Comparison of ENCODE assay signal across 13 mouse cellular contexts in the genomic region with DNA sequence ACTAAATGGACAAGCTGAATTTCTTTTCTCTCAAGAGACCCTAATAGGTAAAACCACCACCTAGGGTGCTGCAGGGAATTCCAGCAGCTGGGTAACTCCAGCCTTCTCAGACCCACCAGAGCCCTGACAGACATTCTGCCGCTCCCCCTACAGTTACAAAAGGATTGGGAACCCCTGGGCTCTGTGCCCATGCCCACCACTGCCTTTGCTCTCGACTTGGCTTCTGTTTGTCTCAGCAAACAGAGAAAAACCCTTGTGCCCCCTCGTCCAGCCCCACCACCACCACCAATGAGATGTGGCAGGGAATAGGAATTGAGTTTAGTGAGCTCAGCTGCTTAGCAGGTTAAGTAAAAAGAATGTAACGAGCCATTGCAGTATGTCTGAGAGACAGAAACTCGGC. TPM values are rescaled to one million over a fixed set of nuclear protein-coding genes. Genes with fewer than 3 reads are reported as not detected.
DNase-seq lines count a peak whose midpoint lies in the region; ATAC-seq and TF ChIP-seq lines count a peak whose summit lies in the region.
"Had no signal": no experiment of that assay in that cellular context is flagged by ENCODE, and none has a peak within 500 bp of the region (broad histone marks: within the 10 kb centered on the region; RNA-seq: fewer than 3 reads in every experiment).

No protein-coding gene starts in this region.

- peaks cover 5% of the 10 kb centered on the region for H3K27me3 ChIP-seq in forebrain, embryonic 12.5 days
- H3K27me3 ChIP-seq in forebrain, embryonic 11.5 days (ENCODE audit: control insufficient read depth, insufficient read depth, low read length) = no peaks in the 10 kb centered on the region
- no peaks in the 10 kb centered on the region for H3K27me3 ChIP-seq in hindbrain, postnatal 0 days (ENCODE audit: insufficient read depth, low read length)
- no peaks in the 10 kb centered on the region for H3K27me3 ChIP-seq in neural tube, embryonic 14.5 days (ENCODE audit: control insufficient read depth, insufficient read depth, low read length)

- H3K4me2 ChIP-seq in forebrain, embryonic 12.5 days = peak overlapping the region; percentile 76
- H3K4me2 ChIP-seq in forebrain, embryonic 11.5 days (ENCODE audit: low read depth, low read length, severe bottlenecking) = no peak overlapping the region
- peak overlapping the region; percentile 87 for H3K4me2 ChIP-seq in hindbrain, postnatal 0 days (ENCODE audit: low read depth, low read length)
- H3K4me2 ChIP-seq in neural tube, embryonic 14.5 days (ENCODE audit: low read depth, low read length) = peak overlapping the region; percentile 92

- H3K9ac ChIP-seq in forebrain, embryonic 12.5 days = no peak overlapping the region
- H3K9ac ChIP-seq in forebrain, embryonic 11.5 days (ENCODE audit: low read length) = no peak overlapping the region
- peak overlapping the region; percentile 100; the same call in 1 of the 2 replicates for H3K9ac ChIP-seq in hindbrain, postnatal 0 days (replicated peaks; ENCODE audit: low read length)
- H3K9ac ChIP-seq in neural tube, embryonic 14.5 days (replicated peaks; ENCODE audit: low read depth, low read length) = no peak overlapping the region

- no peak for DNase-seq in forebrain, embryonic 11.5 days (ENCODE audit: low spot score)
- DNase-seq in right cerebral cortex, postnatal 10 days (ENCODE audit: low spot score in 2 of 2) = peak; percentile 66 to 70
- DNase-seq in right cerebral cortex, postnatal 25 days = no peak
- DNase-seq in hindbrain, postnatal 0 days (ENCODE audit: low spot score) = peak; percentile 80
- no peak for DNase-seq in retina, embryonic 14.5 days (ENCODE audit: low spot score)
- DNase-seq in embryo, embryonic 10.5 days (ENCODE audit: low spot score) = no peak
- DNase-seq: B cell, adult 2 months; heart, postnatal 36 days; kidney, postnatal 25 days had no signal

- peak overlapping the region; percentile 95 for H3K4me3 ChIP-seq in forebrain, embryonic 12.5 days (replicated peaks)
- H3K4me3 ChIP-seq in forebrain, embryonic 11.5 days (ENCODE audit: low read depth, low read length) = no peak overlapping the region
- H3K4me3 ChIP-seq in hindbrain, postnatal 0 days (ENCODE audit: low read length) = peak overlapping the region; percentile 99
- H3K4me3 ChIP-seq in neural tube, embryonic 14.5 days (ENCODE audit: low read depth, low read length) = peak overlapping the region; percentile 98

- peaks cover 32% of the 10 kb centered on the region for H3K4me1 ChIP-seq in forebrain, embryonic 12.5 days
- H3K4me1 ChIP-seq in forebrain, embryonic 11.5 days (replicated peaks; ENCODE audit: control insufficient read depth, insufficient read depth, low read length) = peaks cover 8% of the 10 kb centered on the region; the same call in 1 of the 2 replicates
- peaks cover 18% of the 10 kb centered on the region; the same call in 1 of the 2 replicates for H3K4me1 ChIP-seq in hindbrain, postnatal 0 days (ENCODE audit: insufficient read depth, low read length)
- peaks cover 27% of the 10 kb centered on the region for H3K4me1 ChIP-seq in neural tube, embryonic 14.5 days (ENCODE audit: control insufficient read depth, insufficient read depth, low read length)

- no peaks in the 10 kb centered on the region for H3K9me3 ChIP-seq in forebrain, embryonic 12.5 days
- H3K9me3 ChIP-seq in forebrain, embryonic 11.5 days (ENCODE audit: control insufficient read depth, low read length) = no peaks in the 10 kb centered on the region
- no peaks in the 10 kb centered on the region for H3K9me3 ChIP-seq in hindbrain, postnatal 0 days (ENCODE audit: low read length)
- no peaks in the 10 kb centered on the region for H3K9me3 ChIP-seq in neural tube, embryonic 14.5 days (ENCODE audit: control insufficient read depth, low read length)

- H3K27ac ChIP-seq in forebrain, embryonic 12.5 days = peak overlapping the region; percentile 50; the same call in 1 of the 2 replicates
- H3K27ac ChIP-seq in forebrain, embryonic 11.5 days (ENCODE audit: low read depth, low read length) = no peak overlapping the region
- peak overlapping the region; percentile 98 for H3K27ac ChIP-seq in hindbrain, postnatal 0 days
- peak overlapping the region; percentile 62; the same call in 1 of the 2 replicates for H3K27ac ChIP-seq in neural tube, embryonic 14.5 days (ENCODE audit: low read depth, low read length)

- 58% methylated on average over 5 of the region's 5 CpGs for WGBS in forebrain, embryonic 12.5 days
- 74% methylated on average over 5 of the region's 5 CpGs for WGBS in forebrain, embryonic 11.5 days
- 22% methylated on average over 5 of the region's 5 CpGs for WGBS in hindbrain, postnatal 0 days
- 42% methylated on average over 5 of the region's 5 CpGs for WGBS in neural tube, embryonic 14.5 days

- peaks cover 6% of the 10 kb centered on the region for H3K36me3 ChIP-seq in forebrain, embryonic 12.5 days (replicated peaks)
- H3K36me3 ChIP-seq in forebrain, embryonic 11.5 days (ENCODE audit: control insufficient read depth, insufficient read depth, low read length) = no peaks in the 10 kb centered on the region
- peaks cover 4% of the 10 kb centered on the region; the same call in 1 of the 2 replicates for H3K36me3 ChIP-seq in hindbrain, postnatal 0 days (ENCODE audit: insufficient read depth, low read length)
- 0 out of 2 replicates have a peak, but pooled peaks cover 5% of the 10 kb centered on the region for H3K36me3 ChIP-seq in neural tube, embryonic 14.5 days (ENCODE audit: control insufficient read depth, insufficient read depth, low read length)

- no peak; the same call in 1 of the 2 replicates for TF ChIP-seq CTCF in hindbrain, postnatal 0 days (IDR thresholded peaks at IDR 0.05; ENCODE audit: low read depth)

- no peak for ATAC-seq in forebrain, embryonic 12.5 days (ENCODE audit: low FRiP score)
- ATAC-seq in forebrain, embryonic 11.5 days (replicated peaks; ENCODE audit: low FRiP score) = no peak
- ATAC-seq in hindbrain, postnatal 0 days = peak; percentile 21; the same call in 1 of the 2 replicates
- no peak for ATAC-seq in neural tube, embryonic 14.5 days (ENCODE audit: low read depth)

RNA-seq across cellular contexts. Expression of gene Arl8a, which starts 2.4 kb away (rescaled TPM):
- polyA plus RNA-seq in forebrain, embryonic 12.5 days (2016; fragmentation: Nextera tagmentation; extraction: Ambion mirVana) = 113 and 119 TPM in 2 replicates
- 67.9 and 73.5 TPM in 2 replicates for polyA plus RNA-seq in forebrain, embryonic 11.5 days (2014; fragmentation: Nextera tagmentation; extraction: Ambion mirVana)
- 251 and 277 TPM in 2 replicates for total RNA-seq in hindbrain, postnatal 0 days (2014; rRNA removed)
- 329 and 369 TPM in 2 replicates for polyA plus RNA-seq in hindbrain, postnatal 0 days (2015; fragmentation: Nextera tagmentation; extraction: Ambion mirVana)
- polyA plus RNA-seq in neural tube, embryonic 14.5 days (2014; fragmentation: Nextera tagmentation; extraction: Ambion mirVana) = 335 and 370 TPM in 2 replicates

RNA-seq across cellular contexts. Expression of gene Ptpn7, which starts 16.5 kb away (rescaled TPM):
- 0.78 and 1.0 TPM in 2 replicates for polyA plus RNA-seq in forebrain, embryonic 12.5 days (2016; fragmentation: Nextera tagmentation; extraction: Ambion mirVana)
- polyA plus RNA-seq in forebrain, embryonic 11.5 days (2014; fragmentation: Nextera tagmentation; extraction: Ambion mirVana) = 1.8 TPM in 2 replicates
- 0.10 and 0.54 TPM in 2 replicates for total RNA-seq in hindbrain, postnatal 0 days (2014; rRNA removed)
- polyA plus RNA-seq in hindbrain, postnatal 0 days (2015; fragmentation: Nextera tagmentation; extraction: Ambion mirVana) = 0.10 and 0.11 TPM in 2 replicates
- polyA plus RNA-seq in neural tube, embryonic 14.5 days (2014; fragmentation: Nextera tagmentation; extraction: Ambion mirVana) = 0.15 and 0.58 TPM in 2 replicates

RNA-seq across cellular contexts. Expression of gene Gpr37l1, which starts 18.5 kb away (rescaled TPM):
- not detected in 2 replicates for polyA plus RNA-seq in forebrain, embryonic 12.5 days (2016; fragmentation: Nextera tagmentation; extraction: Ambion mirVana)
- not detected in 2 replicates for polyA plus RNA-seq in forebrain, embryonic 11.5 days (2014; fragmentation: Nextera tagmentation; extraction: Ambion mirVana)
- 42.6 and 66.3 TPM in 2 replicates for total RNA-seq in hindbrain, postnatal 0 days (2014; rRNA removed)
- 24.9 and 32.1 TPM in 2 replicates for polyA plus RNA-seq in hindbrain, postnatal 0 days (2015; fragmentation: Nextera tagmentation; extraction: Ambion mirVana)
- polyA plus RNA-seq in neural tube, embryonic 14.5 days (2014; fragmentation: Nextera tagmentation; extraction: Ambion mirVana) = 0.94 and 0.95 TPM in 2 replicates
- total RNA-seq: liver, adult 2 months; megakaryocyte, adult 5-6 weeks had no signal
- polyA plus RNA-seq: liver, adult 2 months had no signal

RNA-seq across cellular contexts. Expression of gene Lgr6, which starts 43.9 kb away (rescaled TPM):
- 0.36 and 0.42 TPM in 2 replicates for polyA plus RNA-seq in forebrain, embryonic 12.5 days (2016; fragmentation: Nextera tagmentation; extraction: Ambion mirVana)
- 0.17 and 0.32 TPM in 2 replicates for polyA plus RNA-seq in forebrain, embryonic 11.5 days (2014; fragmentation: Nextera tagmentation; extraction: Ambion mirVana)
- total RNA-seq in hindbrain, postnatal 0 days (2014; rRNA removed) = 4.6 and 5.0 TPM in 2 replicates
- polyA plus RNA-seq in hindbrain, postnatal 0 days (2015; fragmentation: Nextera tagmentation; extraction: Ambion mirVana) = 2.7 and 3.1 TPM in 2 replicates
- polyA plus RNA-seq in neural tube, embryonic 14.5 days (2014; fragmentation: Nextera tagmentation; extraction: Ambion mirVana) = 1.4 TPM in 2 replicates
- total RNA-seq: megakaryocyte, adult 5-6 weeks had no signal
- polyA plus RNA-seq: liver, adult 2 months had no signal

Comparison
In these comparisons a context has a peak if more than half of its experiments do, and no peak if none do; other contexts are left out.
1. DNase-seq: peak in right cerebral cortex, postnatal 10 days (2 of 2) and hindbrain, postnatal 0 days (single experiment); none in forebrain, embryonic 11.5 days (single experiment), right cerebral cortex, postnatal 25 days (single experiment), retina, embryonic 14.5 days (single experiment) and embryo, embryonic 10.5 days (single experiment).
2. RNA of gene Gpr37l1, which starts 18.5 kb away (polyA plus RNA-seq): 24.9 to 32.1 TPM in hindbrain, postnatal 0 days; 0.94 to 0.95 TPM in neural tube, embryonic 14.5 days, not detected in forebrain, embryonic 12.5 days and not detected in forebrain, embryonic 11.5 days; every median in the first group is over 10 times any median in the second.